Mouse (Mus musculus): ENCODE measurements around the gene Fv1.
A peak's percentile ranks its signal among the peaks of the same experiment; 100 is the strongest.

The Fv1 gene

DNA sequence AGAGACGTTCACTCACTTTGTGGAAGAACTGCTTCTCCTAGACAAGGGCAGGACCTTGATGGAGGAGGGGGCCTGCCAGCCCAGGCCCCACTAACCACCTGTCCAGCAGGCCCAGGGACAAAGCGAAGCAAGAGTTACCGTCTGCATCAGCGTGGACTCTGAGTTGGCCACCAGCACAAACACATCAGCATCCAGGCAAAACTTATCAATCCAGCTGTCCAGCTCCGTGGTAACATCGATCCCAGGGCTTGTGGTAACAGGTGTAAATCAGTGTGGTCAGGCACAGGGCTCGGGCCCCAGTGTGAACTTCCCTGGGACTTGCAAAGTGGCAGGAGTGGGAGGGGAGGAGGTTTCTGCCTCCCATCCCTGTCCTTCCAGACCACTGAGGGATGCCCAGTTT, 18.5 kb downstream of the Fv1 start:
- DNase-seq = no peak

DNA sequence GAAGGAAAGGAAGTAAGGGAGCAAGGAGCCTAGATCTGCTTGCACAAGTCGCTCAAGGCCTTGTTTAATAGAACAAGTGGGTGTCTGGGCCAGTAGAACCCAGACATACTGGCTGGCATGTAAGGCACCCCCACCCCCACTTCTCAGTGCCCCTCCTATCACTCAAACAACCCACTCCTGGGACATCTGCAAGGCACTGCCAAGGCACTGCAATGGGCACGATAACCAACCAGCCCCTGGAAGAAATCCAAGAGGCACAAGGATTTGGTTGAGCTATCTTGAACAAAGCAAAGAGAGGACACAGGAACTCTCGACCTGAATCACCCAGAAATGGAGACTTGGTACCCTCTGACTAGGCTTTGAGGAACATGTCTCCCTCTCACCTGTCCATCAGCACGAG, 19.5 kb downstream of the Fv1 start:
- no peak for DNase-seq

DNA sequence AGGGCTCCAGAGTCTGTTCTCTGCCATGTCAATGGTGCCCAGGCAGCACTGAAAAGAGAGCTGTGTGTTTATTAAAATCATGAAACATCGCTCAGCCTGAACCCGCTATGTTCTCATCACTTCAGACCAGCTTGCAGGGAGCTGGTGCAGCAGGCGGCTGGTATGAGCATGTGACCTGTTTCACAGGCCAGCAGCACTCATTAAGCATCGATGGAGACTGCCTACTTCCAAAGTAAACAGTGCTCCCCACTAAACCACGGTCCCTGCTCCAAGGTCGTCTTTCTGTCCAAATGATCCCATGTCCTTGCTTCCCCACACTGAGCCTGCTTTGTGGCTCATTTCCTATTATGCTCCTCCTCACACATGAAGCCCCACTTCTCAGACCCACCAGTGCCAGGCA, 21.6 kb downstream of the Fv1 start:
- no peak for DNase-seq

DNA sequence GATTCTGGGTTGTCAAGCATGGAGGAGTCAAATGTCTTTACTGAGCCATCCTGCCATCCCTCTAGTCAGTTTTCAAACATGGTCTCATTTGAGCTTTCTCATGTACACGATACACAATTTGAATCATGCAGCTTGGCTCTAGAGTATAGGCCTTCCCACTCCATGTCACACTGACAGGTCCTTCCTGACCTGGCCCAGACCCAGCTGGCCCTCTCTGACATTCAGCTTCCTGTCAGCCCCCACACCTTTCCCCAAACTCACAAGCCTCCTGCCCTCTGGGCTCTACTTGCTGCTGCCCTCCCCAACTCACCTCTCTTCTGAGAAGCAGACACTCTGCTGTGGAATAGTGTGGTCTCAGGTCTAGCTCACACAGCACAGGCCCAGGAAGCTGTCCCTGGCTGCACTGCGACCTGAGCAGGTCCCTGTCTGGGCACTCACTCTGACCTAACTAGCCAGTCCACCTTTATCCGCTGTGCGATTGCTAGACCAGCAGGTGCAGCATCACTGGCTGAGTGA, 27.1 kb downstream of the Fv1 start:
- no peak for DNase-seq

DNA sequence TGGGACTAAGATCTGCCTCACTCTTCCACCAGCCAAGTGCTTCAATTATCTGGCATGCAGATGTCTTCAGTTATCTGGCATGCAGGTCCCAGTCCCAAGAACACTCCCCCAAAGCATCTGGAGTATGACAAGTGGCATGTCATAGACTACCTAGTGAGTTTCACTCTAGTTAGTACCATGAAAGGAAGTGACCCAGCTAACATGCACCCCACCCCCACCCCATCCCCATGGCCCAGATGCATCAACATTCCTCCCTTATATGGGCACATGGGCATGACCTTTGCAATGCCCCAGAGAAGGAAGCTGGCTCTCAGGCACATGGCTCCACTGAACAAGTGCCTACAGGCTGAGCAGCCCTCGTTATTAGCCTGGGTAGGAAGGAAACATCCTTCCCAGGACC, 27.6 kb downstream of the Fv1 start:
- no peak for DNase-seq

DNA sequence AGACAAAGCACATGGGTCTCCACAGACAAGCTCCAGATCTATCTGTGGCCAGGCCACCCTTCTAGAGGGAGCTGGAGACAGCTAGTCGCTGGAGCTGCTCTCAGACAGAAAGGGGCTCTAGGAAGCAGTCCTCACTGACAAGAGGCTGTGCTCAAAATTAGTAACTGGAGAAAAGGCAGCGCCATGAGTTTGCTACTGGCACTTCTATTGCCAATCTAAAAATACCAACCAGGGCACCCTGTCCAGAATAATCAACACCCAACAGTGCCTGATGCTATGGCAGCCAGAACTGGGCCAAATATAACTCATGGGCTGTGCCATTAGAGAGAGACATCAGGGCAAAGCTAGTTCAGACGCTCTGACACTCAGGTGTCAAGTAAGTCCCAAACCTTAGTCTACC, 28.6 kb downstream of the Fv1 start:
- DNase-seq = no peak

DNA sequence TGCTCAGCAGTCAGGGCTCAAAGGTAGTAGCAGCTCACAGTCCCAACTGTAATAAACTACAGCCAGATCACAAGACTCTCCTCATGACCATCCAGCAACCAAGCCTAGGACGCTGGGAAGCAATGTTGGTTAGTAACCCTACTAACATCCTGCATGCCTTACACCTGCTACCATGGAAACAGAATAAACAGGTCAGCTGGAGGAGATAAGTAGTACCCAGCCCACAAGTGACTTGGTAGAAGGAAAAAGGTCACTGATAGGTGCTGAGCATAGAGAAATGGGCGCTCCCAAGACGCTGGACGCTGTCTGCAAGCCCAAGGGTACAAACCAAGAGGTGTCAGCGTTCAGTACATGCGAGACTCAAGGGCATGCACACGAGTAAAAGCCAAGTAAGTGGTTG, 31.7 kb downstream of the Fv1 start:
- DNase-seq = no peak

DNA sequence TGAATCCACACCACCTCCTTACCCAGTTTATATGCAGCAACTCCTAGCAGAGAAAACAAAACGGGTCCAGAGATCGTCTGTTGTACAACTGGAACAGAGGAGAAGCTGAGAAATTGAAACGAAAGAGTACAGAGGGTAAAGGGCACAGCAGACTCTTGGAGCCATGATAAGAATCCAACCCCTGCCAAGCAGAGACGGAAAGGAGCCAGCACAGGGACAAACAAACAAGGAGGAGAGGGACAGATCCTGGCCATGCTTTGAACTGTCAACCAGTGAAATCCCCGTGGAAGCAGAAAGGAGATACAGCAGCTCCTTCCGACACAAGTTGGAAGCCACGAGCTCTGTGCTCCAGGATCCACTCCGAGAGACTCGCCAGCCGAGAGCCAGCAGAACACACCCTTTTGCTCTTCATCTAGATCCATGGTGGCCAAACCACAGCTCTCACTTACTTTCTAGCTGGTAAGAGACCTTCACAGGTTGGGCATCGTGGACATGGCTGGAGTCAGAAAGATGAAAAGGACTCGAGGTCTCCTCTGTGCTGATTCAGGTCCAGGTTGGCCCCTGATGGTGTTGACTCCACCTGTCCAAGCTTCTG, 34.2 kb downstream of the Fv1 start:
- no peak for DNase-seq

DNA sequence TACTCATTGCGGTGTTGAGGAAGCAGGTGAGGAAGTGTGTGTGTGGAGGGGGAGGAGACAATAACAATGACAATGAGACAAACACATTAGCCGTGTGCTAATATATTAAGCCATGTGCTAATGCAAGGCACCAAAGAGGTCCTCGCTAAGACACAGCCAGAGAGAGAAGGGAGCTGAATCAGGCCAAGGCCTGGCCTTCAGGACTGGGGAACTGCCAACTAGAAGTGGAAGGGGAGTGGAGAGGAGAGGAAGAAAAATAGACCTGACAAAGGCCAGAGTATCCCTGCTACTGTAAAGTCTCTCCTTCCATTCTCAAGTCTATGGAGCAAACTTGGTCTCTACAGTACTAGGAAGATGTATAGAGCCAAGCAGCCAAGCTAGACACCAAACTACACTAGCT, 34.8 kb downstream of the Fv1 start:
- no peak for DNase-seq

DNA sequence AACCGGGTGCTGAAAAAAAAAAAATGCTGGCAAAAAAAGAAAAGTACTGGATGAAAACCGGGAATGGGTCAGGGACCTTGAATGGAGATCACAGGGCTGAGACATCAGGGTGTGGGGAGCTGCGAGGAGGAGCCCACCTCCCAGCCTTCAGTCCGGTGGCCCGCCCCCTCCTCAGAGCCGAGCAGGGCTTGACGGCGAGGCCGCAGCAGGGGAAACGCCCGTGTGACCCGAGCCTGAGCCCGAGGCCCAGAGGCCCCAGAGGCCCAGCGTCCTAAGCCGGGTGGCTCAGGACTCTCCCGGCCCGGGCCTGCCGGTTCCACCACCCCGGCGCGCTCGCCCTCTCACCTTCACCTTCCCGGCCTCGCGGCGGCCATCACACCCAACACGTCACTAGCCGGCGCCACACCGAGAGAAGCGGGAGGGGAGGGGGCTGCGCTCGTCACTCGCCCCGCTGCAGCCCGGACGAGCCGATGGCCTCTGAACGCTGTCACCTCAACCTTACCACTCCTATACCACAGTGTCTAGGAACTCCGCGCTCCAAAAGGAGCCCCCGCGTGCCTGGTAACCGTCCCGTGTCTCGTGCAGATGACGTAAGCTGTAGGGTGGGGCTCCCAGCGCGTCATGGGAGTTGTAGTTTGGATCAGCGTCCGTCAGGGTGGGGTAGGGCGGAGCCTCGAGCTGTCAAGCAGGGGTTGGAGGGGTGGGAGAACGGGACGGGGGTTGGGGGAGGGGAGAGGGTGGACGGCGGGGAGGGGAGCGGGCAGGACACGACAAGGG, 35.7 kb downstream of the Fv1 start, which contains the start of gene Mfn2:
Gene Mfn2 (minus strand): TSS at position 392 of the 777 bp plus-strand sequence.
- DNase-seq = peak; percentile 80 to 87

DNA sequence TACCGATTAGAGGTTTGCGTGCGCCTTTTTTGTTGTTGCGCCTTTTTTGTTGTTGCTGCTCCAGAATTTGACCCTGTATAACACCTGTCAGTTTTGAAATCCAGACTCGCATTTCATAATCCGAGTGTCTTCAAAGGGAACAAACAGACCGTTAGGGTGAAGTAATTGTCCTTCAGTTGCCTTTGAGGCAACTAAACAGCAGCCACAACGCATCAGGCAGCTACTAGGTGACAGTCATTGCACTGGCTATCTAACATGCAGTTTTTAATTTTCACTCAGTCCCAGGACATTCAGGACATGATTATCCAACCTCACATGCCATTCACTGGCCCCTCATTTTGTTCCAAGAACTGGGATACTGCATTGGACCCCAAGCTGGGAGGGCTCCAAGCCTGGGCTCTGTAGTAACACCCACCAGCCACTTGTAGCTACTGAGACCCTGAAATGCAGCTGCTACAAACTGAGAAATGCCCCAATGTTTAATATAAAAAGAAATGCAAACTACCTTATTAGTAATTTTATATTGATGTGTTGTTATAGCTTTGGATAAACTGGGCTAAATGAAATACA, 36.4 kb downstream of the Fv1 start:
- DNase-seq = no peak

DNA sequence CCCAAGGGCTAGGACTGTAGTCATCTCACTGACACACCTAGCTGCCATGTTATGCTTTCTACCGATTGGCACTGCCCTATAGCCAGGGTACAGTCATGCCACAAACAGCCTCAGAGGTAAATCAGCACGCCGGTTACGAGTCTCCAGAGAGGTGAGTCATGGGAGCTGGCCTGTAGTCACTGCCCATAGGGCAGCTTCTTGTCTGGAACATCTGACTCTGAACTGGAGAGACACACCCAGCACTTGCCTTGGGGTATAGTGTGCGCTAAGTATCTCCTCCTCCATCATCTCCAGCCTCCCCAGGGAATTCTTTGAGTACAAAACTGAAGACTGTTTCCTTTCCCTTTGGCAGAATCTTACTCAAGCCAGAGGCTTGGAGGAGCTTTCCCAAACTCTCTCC, 37.5 kb downstream of the Fv1 start:
- DNase-seq = no peak

DNA sequence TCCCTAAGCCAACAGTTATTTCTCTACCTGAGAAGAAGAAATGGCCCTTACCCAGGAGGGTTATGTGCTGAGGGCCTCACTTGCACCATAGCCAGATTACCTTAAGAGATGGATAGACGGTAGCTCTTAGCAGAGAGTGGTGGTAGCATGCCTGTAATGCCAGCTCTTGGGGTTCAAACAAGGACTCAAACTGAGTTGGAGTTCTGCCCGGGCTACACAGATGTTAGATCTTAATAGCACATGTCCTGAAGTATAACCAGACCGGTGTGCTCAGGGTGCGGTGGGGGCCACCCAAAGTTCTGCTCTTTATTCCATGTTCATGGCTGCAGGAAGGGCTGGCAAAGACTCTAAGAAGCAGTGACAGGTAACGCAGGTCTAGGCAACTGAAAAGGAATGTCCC, 40.7 kb downstream of the Fv1 start:
- DNase-seq = no peak

DNA sequence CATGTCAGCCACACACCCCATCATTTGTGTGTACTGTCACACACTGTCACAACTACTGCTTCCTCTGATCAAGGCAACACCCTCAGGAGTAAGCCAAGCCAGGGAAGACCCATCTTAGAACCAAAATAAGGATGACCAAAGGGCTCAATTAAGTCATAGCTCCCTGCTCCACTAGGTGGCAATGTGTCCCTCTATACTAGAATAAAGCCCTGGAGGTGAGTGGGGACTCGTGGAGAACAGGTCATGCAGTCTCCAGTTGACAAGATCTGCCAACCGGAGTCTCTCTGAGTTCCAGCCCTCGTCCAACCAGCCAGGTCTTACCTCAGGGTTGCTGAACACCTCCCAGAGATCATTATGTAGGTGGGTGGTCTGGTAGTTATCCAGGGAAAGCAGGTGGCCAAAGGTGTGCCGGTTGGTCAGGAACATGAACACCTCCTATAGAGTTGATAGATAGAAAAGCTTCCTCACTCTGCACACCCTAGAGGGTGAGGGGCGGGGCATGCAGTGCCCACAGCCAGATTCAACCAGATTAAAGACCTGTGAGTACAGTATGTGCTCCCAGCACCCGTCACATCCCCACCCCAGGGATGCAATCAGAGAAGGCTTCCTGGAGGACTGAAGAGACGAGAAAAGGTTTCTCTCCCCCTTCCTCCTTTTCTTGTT, 49.8 kb downstream of the Fv1 start:
- DNase-seq = peak in 1 of 2 experiments; percentile 39
